Mouse (Mus musculus) c-Kit-positive CD71-positive TER-119-positive erythroid progenitor cells, embryonic 14.5 days (primary cell): ENCODE data around the gene Uvrag.

Source experiments
- DNase-seq: peaks from one replicate; pipeline ENCODE4 v3.0.0-alpha.2; 2013; ENCODE audit warnings: low spot score

The Uvrag gene

DNA sequence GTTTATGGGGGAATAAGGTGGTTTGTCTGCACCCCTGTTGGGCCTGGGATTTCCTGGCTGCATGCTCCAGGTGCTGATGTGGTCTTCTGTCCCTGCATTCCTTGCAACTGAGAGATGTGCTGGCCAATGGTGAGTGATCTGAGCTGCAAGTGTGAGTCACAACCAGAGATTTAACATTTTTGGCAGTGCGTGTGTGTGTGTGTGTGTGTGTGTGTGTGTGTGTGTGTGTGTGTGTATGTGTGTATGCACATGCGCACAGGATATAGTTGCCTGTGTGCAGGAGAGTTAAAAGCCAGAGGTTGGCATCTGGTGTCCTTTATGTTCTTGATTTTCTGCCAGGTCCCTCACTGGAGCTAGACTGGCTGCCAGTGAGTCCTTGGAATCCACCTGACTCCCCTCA, 261.8 kb downstream of the Uvrag start:
- DNase-seq = no peak

DNA sequence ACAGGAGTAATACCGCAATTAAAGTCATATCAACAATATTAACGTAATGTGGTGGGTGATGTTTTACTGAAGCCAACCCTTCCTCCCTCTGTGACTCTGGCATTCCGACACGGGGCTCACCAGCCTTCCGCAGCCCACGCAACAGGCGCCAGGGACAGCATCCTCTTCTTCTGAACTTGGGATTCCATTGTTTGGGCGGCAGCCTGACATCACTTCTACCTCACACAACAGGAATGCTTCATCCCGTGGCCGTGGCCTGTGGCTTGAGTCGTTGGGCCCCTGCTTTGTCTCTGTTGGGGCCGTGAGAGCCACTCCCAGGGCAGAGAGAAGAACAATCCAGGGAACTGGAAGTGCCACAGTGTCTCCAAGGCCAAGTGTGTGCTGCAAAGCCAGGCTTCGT, 264.8 kb downstream of the Uvrag start:
- DNase-seq = no peak

DNA sequence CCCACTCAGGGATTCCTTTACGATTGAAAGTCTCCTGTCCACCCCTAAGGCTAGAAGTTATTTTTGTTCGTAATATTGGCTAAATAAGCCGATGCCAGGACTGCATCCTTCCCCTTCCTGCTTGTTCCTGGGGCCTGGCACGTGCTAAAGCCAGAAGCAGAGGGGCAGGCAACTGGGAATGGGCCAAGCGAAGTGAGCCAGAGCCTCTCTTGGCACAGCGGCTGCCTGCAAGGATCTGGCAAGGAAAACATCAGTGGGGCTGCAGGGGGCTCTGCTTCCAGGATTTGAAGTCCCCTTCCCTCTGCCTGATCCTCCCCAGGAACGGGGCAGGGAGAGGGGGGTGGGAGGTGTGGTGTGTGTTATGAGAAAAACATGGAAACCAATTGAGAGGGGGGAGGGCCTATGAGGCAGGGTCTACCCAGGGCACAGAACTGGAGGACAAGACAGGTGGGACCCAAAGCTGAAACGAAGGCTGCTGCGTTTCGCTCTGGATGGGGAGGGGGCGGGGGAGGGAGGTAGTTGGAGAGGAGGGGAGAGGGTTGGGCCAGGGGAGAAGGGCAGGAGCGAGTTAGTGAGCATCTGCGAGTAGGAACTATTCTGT, 265.5 kb downstream of the Uvrag start:
- no peak for DNase-seq

DNA sequence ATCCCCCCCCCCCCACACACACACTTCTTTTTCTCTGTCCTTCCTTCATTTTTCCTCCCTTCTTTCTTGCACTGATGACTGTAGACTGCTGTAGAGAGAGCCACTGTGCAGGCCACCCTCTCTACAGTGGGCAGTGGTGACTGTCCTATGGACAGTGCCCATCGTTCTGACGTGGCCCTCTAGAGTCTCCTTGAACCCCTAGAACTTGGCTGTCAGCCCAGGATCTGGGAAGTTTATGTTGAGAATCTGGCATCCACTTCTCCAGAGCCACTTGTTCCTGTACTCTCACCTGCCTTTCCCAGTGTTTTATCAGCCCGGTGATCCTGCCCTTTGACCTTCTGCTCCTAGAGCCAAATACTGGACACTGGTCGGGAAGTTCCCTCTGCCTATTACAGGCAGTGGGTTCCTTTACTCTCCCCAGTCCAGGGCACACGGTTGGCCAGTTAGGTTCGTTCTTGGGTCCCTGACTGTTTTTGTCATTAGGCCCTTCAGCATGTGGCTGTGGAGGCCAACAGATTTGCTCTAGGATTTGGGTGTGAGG, 266.5 kb downstream of the Uvrag start:
- no peak for DNase-seq

DNA sequence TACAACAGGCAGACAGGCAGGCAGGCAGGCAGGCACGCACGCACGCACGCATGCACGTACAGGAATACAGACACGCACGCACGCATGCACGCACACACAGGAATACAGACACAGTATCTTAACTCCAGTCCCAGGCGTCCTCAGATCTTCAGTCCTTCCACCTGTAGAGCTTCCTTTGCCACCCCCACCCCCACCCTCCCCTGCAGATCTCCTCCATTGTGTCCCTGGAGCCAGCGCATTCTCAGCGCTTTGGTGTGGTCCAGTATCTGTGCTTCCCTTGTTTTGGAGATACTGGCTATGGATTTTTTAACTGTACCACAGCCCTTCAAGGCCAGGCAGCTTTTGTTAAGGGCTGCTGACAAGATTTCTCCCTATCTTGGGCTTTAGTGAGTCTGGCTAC, 267.6 kb downstream of the Uvrag start:
- no peak for DNase-seq

DNA sequence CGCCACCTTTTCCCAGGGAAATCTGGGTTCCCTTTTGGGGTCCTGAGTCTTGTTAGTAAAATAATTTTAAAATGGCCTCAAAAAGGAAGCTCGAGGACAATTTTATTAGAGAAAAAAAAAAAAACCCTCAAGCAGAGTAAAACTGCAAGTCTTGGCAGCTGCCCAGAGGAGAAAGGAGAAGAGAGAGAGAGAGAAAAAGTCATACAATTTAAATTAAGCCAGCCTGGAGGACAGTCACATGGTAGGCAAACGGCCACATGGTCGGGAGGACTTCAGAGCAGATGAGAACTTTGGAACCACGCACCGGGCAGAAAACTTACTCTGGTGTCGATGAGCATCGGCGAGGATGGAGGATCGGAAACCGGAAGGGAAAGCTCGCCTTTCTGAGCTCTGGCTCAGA, 269.1 kb downstream of the Uvrag start:
- no peak for DNase-seq

DNA sequence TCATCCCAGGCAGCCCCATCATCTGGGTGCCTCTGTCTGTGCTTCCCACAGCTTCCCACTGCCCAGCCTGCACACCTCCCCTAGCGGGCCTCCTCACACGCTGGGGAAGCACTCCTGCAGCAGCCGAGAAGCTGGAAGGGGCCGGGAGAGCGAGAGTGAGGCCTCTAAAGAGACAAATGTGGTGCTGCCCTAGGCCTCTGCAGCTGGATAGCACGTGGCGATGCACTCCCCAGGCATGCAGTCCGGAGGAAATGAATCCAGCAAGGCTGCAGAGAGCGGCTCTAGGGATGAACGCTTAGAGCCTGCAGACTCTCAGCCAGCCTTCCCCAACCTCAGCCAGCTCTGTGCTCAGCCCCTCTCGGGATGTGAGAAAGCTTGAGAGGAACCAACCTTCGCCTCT, 270.1 kb downstream of the Uvrag start:
- DNase-seq = no peak

DNA sequence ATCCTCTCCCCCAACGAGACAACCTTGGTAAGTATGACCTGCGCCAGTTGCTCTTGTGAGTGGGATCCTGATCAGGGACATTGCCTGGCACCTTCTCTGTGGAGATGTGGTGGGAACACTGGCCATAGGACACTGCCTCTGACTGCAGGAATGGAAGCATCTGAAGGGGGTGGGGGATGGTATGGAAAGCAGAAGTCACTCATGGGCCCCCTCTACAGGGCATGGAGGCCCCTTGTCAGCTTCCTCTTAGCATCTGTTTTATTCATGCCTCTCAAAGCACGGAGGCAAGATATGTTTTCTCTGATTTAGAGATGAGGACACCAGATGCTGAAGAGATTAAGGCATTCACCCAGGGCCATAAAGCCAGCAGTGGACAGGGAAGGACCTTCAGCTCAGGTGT, 271.9 kb downstream of the Uvrag start:
- no peak for DNase-seq

DNA sequence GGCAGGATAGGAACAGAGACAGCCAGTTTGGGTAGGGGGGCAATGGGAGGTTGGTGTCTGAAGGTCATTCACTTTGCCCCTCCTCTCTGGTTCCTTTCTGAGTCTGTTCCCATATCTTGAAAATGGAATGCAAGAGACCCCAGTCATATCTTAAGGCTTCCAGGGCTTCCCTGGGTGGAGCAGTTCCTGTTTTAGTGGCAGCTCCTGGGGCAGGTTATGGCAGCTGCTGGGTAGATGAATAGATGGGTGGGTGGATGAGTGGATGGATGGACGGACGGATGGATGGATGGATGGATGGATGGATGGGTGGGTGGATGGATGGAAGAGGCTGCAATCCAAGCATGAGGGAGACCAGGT, 273.2 kb downstream of the Uvrag start:
- DNase-seq = no peak

DNA sequence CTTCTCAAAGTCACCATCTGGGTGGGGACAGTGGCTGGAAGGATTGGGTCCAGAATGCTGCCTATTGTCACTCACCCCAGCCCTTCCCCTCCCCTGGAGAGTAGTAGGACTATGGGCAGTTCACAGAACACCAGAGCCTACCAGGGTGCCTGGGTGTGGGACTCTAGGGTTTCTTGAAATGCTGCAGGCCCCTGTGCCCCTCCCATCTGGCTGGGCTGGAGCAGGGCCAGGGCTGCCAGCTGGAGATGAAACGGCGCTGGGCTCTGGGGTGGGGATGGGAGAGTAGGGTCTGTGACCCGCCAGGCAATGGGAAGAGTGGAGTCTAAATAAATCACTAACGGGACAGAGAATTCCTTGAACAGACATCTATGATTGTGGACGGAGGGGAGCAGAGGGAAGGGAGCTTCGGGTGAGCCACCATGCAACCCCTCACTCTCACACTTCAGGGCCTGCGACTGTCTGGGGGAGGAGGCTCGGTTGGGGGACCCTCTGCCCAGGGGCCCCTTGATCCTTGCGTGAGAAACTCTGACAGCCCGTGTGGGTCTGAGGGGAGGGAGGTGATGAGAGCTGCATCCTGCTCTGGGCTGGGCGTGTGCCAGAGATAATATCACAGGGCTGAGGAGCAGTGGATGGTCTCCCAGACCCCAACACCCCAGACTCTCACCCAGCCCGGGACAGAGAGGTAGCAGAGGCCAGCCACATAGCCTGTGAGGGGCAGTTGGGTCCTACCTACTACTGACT, 273.7 kb downstream of the Uvrag start:
- no peak for DNase-seq

DNA sequence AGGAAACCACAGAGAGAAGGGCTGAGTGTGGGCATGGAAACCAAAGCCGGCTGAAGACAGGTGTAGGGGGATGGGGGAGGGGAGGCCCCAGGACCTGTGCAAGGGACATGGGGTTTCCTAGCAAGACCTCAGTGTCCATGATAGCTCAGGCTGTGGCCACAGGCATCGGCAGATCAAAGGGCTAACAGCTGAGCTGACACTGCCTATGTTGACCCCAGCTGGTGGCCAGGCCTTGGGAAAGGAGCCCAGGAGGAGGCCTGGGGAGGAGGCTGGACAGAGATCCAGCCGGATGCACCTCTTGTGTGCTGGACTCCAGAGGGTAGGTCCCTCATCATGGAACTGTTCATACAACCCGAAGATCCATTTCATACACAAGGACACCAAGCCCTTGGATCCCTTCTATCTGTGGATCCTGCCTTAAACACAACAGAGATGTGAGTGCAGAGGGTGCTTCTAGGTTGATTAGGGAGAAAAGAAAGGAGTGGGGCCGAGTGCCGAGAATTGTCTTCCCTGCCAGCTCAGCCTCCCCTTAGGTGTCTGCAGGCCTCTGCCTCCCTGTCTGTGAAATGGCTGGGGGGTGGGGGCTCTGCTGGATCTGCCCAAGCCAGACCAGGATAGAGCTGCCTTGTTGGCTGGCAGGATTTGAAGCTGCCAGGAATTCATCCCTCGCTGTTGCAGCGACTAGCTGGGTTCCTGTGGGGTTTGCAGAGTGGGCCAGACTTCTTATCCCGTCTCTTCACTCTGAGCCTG, 276.8 kb downstream of the Uvrag start:
- no peak for DNase-seq

DNA sequence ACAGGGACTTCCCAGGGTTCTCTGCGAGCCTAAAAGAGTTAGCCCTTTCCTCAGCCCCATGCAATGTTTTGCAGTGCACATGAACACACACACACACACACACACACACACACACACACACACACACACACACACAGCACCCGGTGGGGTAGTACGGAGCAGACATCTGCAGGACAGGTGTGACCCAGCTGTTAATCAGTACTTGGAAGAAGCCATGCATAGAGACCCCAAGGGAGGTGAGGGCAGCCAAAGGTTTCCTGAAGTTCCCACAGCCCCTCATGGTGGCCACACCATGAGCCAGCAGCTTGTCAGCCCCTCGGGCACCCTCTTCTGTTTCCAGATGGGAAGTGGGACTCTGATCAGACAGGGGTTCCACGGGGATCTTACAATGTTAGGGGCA, 277.9 kb downstream of the Uvrag start:
- DNase-seq = no peak

DNA sequence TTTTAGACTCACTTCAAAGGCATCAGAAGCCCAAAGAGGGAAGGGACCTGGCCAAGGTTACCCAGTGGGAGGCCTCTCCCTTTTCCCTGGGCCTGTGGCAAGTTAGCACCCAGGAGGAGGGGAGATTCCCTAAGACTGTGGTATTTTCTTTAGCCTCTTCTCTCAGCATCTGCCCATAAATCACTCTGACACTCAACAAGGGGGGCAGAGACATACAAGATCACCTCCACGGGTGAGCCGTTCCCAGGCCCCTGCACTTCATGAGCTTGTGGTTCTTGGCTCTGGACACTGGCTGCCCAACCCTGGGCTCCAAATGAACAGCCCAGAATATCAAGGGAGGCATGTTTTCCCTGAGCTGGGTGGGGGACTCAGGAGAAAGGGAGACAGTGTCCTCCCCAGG, 279.9 kb downstream of the Uvrag start:
- no peak for DNase-seq

DNA sequence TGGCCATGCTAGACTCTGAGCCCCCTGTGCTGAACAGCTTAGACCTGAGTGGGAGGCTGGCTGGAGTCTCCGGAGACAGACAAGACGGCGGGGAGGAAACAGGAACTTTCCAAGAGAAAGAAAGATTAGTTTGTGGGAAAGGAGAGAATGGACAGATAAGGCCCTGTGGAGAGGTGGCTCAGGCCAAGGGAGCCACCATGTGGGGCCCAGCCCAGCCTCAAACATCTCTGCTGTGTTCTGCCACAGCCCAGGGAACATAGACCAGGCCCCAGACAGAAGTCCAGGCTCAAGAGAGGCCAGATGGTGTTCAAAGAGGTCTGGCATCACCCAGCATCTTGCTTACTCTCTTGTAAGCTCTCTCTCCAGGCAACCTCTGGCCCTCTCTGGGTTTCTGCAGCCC, 283.8 kb downstream of the Uvrag start:
- no peak for DNase-seq

DNA sequence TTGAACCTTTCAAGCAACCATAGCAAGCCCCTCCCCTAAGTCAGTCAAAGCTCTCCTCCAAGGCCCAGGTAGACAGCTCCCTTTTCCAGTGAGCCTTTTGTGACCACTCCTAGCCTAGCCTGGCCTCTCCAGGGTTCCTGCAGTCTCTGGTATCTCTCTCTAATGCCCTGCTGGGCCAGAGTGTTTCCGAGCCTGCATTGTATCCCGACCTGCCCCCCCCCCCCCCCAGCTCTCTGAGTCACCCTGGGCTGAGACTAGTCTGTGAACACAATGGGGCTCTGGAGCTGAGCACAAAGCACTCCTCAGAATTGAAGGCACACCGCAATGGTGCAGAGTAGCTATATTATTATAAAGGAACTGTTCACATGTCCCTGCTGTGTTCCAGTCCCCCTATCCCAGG, 284.8 kb downstream of the Uvrag start:
- DNase-seq = no peak

DNA sequence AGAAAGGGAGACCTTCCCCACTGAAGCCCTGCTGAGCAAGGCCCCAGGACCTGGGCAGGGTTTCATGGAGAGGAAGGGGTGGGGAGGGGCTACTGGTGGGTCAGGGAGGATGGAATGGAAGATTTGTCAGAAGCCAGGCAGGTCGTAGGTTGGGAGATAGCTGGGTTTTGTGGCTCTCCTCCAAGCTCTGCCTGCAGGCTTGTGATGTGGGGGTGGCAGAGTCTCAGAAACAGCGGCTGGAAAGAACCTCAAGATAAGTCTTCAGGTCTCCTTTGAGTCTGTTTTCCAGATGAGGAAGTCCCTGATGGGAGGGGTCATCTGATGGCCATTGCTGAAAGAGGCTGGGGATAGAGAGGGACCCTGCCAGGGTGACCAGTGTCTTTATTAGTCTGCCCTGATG, 285.6 kb downstream of the Uvrag start:
- DNase-seq = no peak

DNA sequence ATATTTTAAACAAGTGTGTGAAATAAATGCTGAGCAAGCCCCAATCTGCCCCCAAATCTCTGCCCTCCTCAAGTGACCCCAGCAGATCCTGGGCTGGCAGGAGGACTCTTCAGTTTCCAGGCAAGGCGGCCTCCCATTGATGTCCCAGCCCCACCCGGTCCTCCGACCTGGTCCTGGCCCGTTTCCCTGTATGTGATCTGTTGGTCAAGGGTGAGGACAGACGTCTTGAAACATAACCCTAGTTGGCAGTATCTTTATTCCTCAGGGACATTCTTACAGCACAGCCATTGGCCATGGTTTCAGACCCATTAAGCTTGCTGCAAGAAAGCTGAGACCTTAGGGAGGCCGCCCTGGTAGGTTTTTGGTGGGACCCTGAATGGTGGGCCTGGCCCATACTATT, 287.1 kb downstream of the Uvrag start:
- DNase-seq = no peak

DNA sequence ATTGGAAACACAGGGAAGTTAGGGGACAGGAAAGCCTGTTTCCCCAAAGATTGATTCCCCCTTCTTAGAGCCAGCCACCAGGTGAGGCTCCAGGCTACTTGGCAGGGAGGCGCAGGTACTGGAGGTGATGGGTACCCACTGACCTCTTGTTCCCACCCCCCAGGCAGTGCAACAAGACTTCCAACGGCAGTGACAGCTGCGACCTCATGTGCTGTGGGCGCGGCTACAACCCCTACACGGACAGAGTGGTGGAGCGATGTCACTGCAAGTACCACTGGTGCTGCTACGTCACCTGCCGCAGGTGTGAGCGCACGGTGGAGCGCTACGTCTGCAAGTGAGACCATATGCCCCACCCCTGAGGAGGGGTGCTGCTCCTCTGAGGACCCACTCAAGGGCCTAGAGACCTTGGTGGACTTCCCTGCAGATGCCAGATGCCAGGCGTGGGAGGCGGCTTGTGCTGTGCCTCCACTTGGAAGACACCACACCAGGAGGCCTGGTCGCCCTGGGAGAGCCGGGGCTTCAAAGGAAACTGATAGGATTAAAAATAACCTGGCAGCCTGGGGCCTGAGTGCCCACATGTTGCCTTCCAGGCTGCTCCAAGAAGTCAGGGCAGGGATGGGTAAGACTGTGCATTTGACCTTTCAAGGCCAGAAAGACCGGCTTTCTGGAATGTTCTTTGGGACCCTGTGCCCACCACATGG, 287.8 kb downstream of the Uvrag start:
- DNase-seq = no peak

DNA sequence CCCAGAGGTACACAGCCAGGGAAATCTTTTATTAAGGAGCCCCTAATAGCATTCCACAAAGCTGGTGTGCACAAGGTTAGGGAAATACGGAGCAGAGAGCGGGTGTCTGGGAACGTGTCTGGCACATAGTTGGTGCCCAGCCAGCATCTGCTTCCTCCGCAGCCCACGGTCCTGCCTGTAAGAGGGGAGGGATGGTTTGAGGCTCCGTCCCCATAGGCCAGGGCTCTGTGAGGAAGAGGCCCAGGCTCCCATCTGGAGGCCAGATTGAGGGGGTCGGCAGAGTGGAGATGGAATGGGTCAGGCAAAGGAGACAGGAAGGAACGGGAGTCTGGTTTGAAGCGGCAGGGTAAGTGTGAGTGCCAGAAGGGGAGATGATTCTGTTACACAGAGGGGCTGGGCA, 289.7 kb downstream of the Uvrag start:
- DNase-seq = no peak

DNA sequence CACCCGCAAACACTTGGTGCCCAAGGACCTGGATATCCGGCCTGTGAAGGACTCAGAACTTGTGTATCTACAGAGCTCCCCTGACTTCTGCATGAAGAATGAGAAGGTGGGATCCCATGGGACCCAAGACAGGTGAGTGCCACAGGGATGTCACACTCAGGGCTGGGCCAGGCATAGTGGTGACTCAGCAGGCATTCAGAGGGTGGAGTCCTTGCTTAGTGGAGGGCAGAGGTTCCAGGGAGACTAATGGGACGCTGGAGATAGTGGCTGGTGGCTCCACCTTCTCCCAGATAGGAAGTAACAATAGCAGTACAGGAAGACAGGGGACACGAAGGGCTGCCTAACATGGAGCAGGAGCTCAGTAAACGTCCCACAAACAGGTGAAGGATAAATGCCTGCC, 290.6 kb downstream of the Uvrag start:
- DNase-seq = no peak

DNA sequence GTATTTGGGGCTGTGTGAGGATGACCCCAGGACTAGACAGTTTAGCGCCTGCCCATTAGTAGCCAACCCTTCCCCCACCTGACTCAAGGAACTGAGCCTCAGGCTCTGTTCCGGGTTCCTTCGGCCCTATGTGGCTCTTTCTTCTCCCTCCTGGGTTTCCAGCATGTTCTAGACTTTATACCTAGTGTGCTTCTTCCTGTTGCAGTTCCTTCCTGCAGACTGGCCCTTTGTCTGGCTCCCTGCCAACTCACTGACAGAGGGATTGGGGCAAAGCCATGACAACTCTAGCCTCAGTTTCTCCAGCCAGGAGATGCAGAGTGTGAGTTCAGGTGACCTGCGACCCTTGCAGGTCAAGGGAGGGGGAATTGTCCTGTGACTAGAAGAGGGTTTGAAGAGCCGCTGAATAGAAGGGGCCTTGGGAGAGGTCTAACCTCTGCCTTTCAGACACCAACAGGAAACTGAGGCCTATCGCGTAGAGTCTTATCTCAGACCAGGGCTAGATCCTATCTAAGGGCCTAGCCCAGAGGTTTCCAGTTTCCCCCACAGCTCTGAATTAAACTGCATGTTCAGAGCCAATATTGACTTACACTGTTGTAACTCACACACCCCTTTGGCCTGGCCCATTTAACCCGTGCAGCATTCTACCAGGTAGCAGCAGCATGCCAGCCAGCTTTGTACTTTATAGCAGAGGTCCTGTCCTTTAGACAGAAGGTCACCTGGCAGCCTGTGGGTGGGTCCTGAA, 291.9 kb downstream of the Uvrag start:
- DNase-seq = no peak

DNA sequence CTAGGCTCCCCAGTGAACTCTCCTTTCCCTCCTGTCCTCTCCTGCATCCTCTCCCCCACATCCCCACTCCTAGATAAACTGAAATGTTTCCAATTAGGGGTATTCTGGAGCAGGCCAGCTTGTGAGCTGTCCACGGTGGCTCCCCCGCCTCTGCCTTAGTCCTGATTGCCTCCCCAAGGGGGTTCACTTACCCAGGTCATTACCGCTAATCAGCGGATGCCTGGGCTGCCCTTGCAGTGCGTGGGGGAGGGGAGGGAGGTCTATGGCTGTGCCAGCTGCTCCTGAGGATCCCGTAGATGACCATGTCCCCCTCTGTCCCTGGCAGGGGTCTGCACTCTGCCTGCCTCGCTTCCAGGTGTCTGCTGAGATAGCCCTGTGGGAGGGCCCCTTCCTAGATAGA, 297.3 kb downstream of the Uvrag start:
- no peak for DNase-seq
